In the genomic region with DNA sequence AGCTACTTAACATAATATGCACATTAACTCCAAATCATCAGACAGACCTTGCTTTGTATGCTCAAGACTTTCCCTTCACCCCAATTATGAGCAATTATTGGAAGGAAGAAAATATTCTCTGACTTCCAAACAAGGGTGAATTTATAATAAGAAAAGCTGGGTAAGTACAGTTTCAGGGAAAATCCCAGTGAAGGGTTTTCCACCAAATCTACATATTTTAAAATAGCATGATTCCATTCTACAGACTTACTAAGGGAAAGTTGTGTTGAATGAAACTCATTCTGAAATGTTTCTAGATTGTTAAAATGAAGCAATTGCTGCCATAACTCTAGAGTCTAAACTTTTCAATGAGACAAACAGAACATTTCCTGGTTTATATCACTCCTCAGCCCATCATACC, we compare ENCODE assay signal across 21 mouse cellular contexts.
A peak's percentile ranks its signal among the peaks of the same experiment; 100 is the strongest.
DNase-seq lines count a peak whose midpoint lies in the region; ATAC-seq and TF ChIP-seq lines count a peak whose summit lies in the region.
"Had no signal": no experiment of that assay in that cellular context is flagged by ENCODE, and none has a peak within 500 bp of the region (broad histone marks: within the 10 kb centered on the region; RNA-seq: fewer than 3 reads in every experiment).

No protein-coding gene starts in this region.

- dilution Hi-C loops in CH12.LX (cut with MboI; ENCODE audit: extremely low pct_ligation_motif_present, extremely low pct_unique_long_range_greater_than_20kb, low sequenced_read_pairs): no loop called here

- DNase-seq in CH12.LX (ENCODE audit: extremely low read depth): peak; percentile 29
- no peak for DNase-seq in heart, adult 18-20 months
- DNase-seq in kidney, adult 2 months: no peak
- no peak for DNase-seq in urinary bladder, adult 18-20 months (ENCODE audit: low spot score in 2 of 2)
- DNase-seq: adrenal gland, adult 2 months; adrenal gland, adult 8-10 months; adrenal gland, postnatal 10 days; adrenal gland, postnatal 14 days; adrenal gland, postnatal 25 days; adrenal gland, postnatal 36 days; B cell, adult 2 months; cerebellum, adult 11 months; cerebellum, adult 11-12 months; cerebellum, adult 18-20 months; cerebellum, adult 2 months; cerebellum, adult 8-10 months had no signal

- no peak for TF ChIP-seq CTCF in CH12.LX (conservative IDR thresholded peaks at IDR 0.05 in 1 of 2, IDR thresholded peaks at IDR 0.05 in 1 of 2; ENCODE audit: low read depth in 2 of 2, low read length in 2 of 2)
- no peak for TF ChIP-seq CTCF in kidney, adult 2 months (conservative IDR thresholded peaks at IDR 0.05; ENCODE audit: insufficient read depth, insufficient read length, low read depth, low read length)

- no peaks in the 10 kb centered on the region for H3K9me3 ChIP-seq in CH12.LX (replicated peaks; ENCODE audit: low read length)
- H3K9me3 ChIP-seq: G1E had no signal

- H3K4me2 ChIP-seq in CH12.LX (ENCODE audit: insufficient read depth, low read depth, poor library complexity, severe bottlenecking): no peak overlapping the region

- no peak for TF ChIP-seq POLR2A in CH12.LX (IDR thresholded peaks at IDR 0.05; ENCODE audit: low read depth, low read length)
- TF ChIP-seq POLR2A in kidney, adult 2 months (IDR thresholded peaks at IDR 0.05; ENCODE audit: low read depth, low read length): no peak

- no peak overlapping the region for H3K4me3 ChIP-seq in CH12.LX (replicated peaks in 1 of 3; ENCODE audit: low read depth in 2 of 3, low read length in 2 of 3, poor library complexity in 1 of 3)
- H3K4me3 ChIP-seq in kidney, adult 2 months (ENCODE audit: insufficient read depth, low read depth, low read length): no peak overlapping the region

- no peak overlapping the region for H3K9ac ChIP-seq in CH12.LX (ENCODE audit: insufficient read depth, low read depth)

- no peak for TF ChIP-seq EP300 in CH12.LX (IDR thresholded peaks at IDR 0.05; ENCODE audit: low read length)

- H3K36me3 ChIP-seq in CH12.LX (replicated peaks in 1 of 2; ENCODE audit: control insufficient read depth in 1 of 2, insufficient read depth in 1 of 2, low read length in 1 of 2): no peaks in the 10 kb centered on the region
- no peaks in the 10 kb centered on the region for H3K36me3 ChIP-seq in kidney, adult 2 months (ENCODE audit: control insufficient read depth, insufficient read depth, low read length)
- H3K36me3 ChIP-seq: G1E had no signal

- TF ChIP-seq RAD21 in CH12.LX (IDR thresholded peaks at IDR 0.05; ENCODE audit: low read depth, low read length): no peak

- H3K27ac ChIP-seq in CH12.LX (ENCODE audit: insufficient read depth, low read depth): no peak overlapping the region
- H3K27ac ChIP-seq in kidney, adult 2 months (ENCODE audit: insufficient read depth, low read depth, low read length): no peak overlapping the region

- peaks cover 9 to 22% of the 10 kb centered on the region in 2 experiments for H3K4me1 ChIP-seq in CH12.LX (ENCODE audit: control insufficient read depth in 1 of 2, insufficient read depth in 2 of 2)
- no peaks in the 10 kb centered on the region for H3K4me1 ChIP-seq in kidney, adult 2 months (ENCODE audit: control insufficient read depth, insufficient read depth, low read length)

- in situ Hi-C loops in CH12.LX (cut with MboI; ENCODE audit: low pct_ligation_motif_present, low pct_unique_long_range_greater_than_20kb, low sequenced_read_pairs): no loop called here

- no peaks in the 10 kb centered on the region for H3K27me3 ChIP-seq in CH12.LX (replicated peaks)
- no peaks in the 10 kb centered on the region; the same call in 1 of the 2 replicates for H3K27me3 ChIP-seq in kidney, adult 2 months (replicated peaks; ENCODE audit: control insufficient read depth, insufficient read depth, low read length)

- peak; percentile 53 for ATAC-seq in CD4-positive, CD25-positive, alpha-beta regulatory T cell, adult 4 months
- peak; percentile 29 for ATAC-seq in inflammation-experienced regulatory T-cells, adult 6 months
- ATAC-seq: activated CD4-positive, CD25-positive, alpha-beta regulatory T cell, adult 4 months; Patski had no signal

- no peaks in the 10 kb centered on the region for H3K79me2 ChIP-seq in CH12.LX (replicated peaks; ENCODE audit: control insufficient read depth, extremely low read depth, insufficient read depth, poor library complexity, severe bottlenecking)

TF ChIP-seq in CH12.LX, 34 proteins besides CTCF, POLR2A, EP300 and RAD21:
- peak; percentile 63; the same call in 1 of the 2 replicates for TF ChIP-seq MEF2A (IDR thresholded peaks at IDR 0.05; ENCODE audit: borderline replicate concordance, low read depth, low read length)
- TF ChIP-seq JUN (IDR thresholded peaks at IDR 0.05; ENCODE audit: insufficient read depth, low read depth, low read length): no peak
